Mouse (Mus musculus): ENCODE measurements around the gene Cdk5r2.
"Not testable (repeated sequence)": the region's sequence is repeated elsewhere in the genome, so short reads cannot be mapped to it uniquely, and the experiment has no call there.

Gene Cdk5r2

DNA sequence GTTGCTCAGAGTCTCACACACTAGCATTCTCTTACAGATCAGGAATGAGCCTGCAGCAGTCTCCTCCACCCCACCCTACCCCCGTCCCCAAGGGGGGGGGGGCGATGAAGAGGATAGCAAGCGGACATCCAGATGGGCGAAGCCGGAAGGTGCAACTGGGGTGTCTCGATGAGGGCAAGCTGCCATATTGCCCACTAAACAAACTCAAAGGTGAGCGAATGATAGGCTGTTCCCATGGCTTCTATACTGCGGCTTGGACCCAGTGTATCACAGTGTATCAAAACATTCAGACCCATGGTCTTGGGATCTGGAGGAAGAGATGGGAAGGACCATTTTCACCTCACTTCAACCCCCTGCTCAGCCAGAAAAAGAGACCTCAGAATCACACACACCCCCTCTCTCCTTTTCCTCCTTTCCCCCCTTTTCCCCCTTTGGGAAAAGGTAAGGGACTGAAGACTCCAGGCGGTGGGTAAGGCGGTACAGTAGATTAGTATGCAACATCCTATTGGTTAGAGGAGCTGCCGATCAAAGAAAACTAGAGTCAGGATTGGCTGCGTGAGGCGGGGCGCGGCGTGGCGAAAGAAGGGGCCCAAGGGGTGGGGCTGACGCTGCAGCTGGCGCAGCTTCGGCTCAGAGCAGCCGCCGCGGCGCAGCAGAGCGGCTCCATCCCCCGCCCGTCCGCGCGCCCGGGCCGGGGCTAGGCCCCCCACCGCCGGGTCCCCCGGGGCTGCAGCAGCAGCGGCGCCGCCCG is at the start of gene Cdk5r2:
Cdk5r2 (plus strand) TSS at position 629 of the 751 bp plus-strand sequence.
- peak; percentile 97 to 99 for DNase-seq

DNA sequence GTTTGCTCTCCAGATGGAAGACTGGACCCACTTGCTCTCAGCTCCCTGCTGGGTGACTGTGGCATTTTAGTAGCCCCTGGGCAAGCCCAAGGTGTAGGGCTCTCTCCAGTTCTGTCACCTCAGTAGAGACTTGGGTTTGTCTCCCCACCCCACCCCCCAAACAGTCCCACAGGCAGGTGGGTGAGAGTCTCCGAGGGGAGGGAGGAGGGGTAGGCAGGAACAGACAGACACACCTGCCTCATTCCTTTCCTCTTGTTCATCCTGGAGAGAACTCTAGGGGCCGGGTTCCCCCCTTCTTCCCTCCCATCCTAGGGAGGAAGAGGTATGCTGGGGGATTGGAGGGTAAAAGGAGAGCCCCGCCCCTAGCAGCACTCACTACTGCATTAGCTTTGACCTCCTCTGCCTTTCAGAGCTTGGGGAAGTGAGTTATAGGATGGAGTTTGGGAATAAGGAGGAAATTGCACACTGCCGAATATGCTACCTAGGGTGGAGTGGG is 49.3 kb upstream of the Cdk5r2 start:
- no peak for DNase-seq

DNA sequence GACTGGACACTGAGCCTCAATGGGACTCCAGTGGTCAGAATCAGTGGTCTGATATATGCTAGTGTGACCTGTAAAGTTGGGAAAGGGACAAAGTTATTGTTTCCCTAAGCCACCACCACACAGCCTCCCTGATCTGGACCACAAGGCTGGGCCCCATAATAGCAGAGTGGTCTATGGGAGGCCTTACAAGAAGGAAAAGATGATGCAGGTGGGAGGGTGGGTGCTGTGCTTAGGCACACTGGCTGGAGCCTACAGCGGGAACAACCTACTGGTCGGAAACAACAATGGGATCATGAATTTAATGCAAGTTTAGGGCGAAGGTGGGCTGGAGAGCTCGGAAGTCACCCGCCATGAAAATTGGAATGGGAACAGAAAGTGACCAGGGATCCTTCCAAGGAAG is 48.9 kb upstream of the Cdk5r2 start:
- DNase-seq = no peak

DNA sequence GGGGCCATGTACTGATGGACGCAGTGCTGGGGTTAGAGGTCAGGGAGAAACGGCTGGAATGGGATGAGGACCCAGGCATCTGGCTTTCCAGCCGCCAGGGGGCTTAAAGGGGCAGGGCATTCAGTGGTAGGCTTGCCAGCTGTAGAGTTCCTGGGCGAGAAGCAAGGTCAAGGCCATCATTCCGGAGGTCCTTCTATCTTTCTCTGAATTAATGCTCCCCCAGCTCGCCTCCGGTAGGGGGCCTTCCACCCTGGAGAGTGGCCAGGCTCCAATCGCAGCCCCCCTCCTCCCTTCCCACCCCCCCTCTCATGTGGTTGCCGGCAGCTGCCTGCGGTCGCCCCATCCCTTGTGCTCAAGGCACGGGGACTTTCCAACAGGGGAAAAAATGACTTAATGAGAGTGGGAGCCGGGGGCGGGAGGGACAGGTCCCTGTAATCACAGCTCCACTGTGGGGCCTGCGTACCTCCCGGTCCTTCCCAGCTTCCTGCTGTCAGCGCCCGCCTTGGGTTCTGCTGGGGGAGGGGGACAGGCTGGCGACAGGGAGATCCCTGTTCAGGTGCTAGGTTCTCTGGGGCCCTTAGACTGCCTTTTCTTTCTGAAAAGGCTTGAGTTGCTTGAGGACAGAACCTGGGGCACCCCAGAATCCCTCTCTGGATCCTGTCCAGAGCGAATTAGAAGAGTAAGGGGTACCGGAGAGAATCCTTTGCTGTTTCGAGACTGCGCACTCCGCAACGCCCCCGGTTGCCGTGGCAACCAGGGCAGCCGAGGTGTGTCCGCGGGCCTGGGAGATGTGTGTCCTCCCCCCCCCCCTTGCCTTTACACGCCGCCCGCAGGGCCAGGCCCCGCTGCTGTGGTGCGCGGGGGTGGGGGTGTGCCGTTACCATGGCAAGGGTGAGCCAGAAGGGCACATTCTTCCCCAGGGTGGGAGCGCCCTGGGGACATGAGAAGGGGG is 48.1 kb upstream of the Cdk5r2 start:
- peak; percentile 51 to 60 for DNase-seq

DNA sequence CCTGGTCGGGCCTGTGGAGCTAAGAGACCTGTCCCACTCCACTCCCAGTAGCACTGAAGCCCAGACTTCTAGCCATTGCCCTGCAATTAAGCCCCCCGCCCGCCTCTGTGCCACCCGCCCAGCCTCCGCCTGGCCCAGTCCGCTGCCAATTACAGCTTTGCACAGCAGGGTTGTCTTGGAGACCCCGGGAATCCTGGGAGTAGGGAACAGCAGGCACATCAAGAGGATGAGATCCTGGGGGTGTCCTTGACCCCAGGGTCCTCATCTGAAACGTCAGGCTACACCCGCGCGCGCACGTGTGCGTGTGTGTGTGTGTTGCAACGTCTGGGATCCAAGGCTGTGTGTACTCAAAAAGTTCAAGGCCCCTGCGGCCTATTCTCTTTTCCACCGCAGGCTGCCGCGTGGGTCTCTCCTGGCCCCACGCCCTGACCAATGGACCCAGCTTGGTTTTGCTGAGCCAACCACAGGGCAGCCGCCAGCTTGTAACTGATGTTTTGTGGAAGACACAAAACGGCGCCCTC is 47.1 kb upstream of the Cdk5r2 start:
- peak in 1 of 2 experiments; percentile 69 for DNase-seq

DNA sequence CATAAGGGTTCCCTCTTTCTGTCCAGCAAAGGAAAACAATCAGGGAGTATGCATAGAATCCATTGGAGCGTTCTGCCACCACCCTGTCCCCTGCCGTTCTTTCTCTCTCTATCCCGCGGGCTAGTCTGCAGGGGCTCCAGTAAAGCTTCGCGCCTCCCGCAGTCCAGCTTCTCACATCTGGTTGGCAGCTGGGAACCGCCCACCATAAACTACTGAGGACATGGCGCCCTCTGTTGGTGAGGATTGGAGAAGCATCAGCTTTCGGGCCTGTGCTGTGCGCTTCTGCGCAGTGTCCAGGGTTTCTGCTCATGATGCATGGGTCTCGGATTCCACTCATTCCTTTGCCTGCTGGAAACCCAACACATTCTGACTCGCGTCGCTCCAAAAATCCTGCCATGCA is 46.7 kb upstream of the Cdk5r2 start:
- DNase-seq = peak; percentile 88 to 92

DNA sequence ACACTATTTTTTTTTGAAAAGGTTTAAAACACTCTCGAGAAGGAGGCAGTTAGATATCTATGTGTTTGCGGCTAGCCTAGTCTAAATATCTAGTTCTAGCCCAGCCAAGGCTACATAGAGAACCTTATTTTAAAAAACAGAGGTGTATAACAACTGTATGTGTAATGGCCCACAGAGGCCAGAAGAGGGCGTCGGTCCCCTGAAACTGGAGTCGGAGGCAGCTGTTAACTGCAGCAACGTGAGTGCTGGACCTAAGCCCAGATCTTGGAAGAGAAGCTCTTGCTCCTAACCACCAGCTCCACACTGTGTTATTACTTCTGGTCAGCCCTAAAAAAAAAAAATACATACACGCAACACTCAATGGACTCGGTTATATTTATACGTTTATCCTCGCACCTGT is 45.7 kb upstream of the Cdk5r2 start:
- peak; percentile 42 to 53 for DNase-seq

DNA sequence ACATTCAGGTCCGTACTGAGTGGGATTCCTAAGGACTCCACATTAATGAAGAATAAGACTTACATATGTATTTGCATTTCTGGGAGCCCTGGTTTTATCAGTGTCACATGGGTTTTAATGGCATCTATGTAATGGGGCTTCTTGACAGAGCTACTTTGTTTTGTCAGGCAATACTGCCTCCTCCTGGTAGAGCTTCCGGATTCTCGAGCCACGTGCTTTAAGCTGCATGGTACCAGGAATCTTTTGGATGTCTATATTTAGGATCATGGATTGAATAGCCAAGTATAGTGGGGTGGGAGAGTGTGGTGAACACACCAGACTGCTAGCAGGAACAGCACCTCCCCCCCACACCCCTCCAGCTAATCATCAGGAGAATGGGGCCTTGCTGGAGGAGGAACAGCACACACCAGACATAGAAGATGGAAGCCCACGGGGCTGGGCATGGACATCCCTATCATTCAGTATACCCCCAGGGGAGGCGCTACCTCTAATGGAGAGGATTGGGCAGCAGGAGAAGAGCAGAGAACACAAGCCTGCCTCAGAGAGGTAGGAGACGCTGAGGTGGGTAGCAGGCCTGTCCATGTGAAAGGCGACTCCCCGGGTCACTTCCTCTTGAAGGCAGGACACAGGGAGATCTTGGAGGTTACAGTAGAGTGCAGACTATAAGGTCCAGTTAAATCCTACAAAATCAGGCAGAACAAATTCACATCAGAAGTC is 39.6 kb upstream of the Cdk5r2 start:
- peak in 1 of 2 experiments; percentile 37 for DNase-seq

DNA sequence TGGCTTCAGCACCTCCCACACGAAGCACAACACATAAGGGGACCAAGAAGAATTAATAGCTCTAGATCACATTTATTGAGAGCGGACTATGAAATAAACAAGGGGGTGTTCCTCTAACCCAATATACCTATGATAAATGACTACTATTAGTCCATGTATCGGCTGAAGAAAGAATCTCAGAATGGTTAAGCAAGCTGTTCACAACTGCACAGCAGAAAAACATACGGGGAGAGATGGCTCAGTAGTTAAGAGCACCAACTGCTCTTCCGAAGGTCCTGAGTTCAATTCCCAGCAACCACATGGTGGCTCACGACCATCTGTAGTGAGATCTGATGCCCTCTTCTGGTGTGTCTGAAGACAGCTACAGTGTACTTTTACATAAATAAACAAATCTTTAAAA is 38.8 kb upstream of the Cdk5r2 start:
- DNase-seq = not testable (repeated sequence)

DNA sequence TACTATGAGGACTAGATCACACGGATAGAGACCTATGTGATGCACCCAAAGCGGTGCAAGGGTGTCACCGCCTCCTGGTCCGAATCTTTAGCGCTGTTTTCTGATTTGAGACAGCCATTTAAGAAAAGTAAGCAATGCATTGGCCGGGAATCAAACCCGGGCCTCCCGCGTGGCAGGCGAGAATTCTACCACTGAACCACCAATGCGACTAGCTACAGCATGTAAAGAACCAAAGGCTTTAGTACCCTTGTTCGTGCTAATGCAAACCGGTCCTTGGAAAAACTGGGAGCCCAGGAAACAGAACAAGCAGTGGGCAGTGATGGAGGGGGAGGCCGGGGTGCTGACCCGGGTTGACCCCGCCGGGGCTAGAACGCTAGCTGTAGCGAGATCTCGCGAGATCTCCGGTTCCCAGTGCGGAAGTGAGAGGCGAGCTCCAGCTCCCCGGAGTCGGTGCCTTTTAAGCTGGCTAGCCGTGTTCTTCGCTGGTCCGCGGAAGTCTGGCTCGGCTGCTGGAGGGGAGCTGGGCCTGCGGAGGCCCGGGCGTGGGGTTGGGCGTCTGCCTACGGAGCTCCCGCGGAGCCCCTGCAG is 38.0 kb upstream of the Cdk5r2 start:
- peak; percentile 96 for DNase-seq

DNA sequence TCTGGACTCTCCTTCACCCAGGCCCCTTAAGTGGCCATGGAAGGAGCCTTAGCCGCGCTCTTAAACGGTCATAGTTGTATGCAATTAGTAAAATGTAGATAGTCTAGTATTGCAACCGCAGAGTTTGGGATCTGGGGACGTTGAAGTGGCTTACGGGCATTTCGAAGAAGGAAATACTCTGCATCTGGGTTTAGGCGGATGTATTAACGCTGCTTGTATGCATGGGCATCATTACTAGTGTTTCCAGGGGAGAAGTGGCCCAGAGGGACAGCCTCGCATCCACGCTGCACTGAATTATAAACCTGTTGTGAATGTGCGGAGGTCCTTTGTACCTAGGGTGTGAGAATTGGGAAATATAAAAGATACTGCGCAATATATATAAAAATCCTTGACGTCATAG is 37.5 kb upstream of the Cdk5r2 start:
- DNase-seq = no peak

DNA sequence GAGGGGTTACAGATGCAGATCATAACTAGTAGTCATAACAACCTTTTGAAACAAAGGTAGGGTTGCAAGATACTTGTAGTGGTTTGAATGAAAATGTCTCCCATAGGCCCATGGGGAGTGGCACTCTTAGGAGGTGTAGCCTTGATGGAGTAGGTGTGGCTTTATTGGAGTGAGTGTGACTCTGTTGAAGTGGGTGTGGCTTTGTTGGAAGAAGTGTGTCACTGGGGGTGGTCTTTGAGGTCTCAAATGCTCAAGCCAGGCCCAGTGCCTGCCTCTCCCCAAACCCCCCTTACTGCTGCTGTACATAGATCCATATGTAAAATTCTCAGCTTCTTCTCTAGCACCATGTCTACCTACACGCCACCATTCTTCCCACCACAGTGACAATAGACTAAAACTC is 36.2 kb upstream of the Cdk5r2 start:
- no peak for DNase-seq

DNA sequence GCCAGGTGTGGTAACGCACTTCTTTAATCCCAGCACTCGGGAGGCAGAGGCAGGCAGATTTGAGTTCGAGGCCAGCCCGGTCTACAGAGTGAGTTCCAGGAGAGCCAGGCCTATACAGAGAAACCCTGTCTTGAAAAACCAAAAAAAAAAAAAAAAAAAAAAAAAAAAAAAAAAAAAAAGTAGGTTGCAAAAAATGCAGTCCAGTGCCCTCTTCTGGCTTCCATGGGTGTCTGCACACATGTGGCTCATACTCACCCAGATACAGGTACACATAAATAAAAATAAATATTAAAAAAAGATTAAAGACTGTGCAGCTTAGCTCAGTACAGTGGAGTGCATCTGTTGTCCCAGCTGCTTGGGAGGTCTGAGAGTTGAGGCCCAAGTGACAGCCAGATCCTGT is 31.1 kb upstream of the Cdk5r2 start:
- DNase-seq = not testable (repeated sequence)

DNA sequence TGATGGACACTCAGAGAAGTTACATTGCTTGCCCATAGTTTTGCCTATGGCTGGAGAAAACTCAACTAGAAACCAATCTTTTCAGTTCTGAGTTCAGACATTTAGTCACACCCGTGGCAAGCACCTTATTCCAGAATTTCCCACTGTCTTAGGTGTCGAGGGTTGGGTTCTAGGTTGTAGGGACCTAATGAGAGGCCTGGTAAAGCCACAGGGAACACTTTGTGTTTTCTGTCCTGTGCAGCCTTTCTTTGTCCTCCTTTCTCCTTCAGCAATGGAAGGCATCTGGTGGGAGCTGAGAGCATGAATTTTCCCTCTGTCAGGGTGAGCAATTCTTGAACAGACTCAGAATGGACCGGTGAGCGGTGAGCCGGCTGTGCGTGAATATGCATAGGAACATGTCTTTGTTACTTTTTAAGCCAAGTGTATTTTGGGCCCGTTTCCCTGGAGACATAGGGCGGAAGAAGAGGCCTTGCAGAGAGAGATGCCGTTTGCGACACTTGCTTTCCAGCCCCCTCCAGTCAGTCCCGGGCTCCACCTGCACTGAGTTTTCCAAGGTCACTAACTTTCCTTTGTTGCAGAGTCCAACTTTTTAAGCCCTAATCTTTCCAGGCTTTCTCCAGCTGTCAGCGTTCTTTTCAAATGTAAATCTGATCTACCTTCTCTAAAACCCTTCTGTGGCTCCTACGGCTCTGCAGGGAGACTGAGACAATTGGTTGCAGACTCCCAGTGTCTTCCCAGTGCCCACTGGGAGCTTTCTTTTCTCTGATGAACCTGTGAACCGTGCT is 30.0 kb upstream of the Cdk5r2 start:
- DNase-seq = no peak

DNA sequence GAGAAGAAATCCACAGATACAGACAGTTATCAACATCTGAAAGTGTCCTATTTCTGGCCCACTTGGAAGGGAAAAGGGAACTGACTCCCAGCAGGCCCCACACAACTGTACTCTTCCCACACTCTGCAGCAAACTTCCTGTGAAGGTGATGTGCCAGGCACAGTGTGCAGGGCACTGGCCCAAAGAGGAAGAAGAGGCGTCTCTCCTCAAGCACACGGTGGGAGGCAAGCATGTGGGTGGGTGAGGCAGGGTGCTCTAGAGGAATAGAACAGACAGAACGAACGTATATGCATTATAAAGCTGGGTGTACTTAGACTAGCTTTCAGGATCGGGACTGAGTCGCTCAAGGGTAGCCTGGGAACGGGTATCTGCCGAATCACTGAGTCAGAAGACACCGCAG is 24.7 kb upstream of the Cdk5r2 start:
- DNase-seq = no peak

DNA sequence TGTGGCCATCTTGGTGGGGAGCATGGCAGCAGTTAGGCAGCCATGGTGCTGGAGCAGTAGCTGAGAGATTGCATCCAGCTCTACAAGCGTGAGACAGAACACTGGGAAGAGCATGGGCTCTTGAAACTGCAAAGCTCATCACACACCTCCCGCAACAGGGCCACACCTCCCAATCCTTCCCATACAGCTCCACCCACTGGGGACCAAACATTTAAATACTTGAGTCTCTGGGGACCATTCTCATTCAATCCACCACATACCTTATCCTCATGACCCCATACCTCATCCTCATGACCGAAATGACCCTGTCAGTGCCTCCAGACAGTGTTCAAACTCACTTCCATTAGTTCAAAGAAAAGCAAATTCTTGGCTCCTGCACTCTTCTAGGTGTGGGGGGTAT is 21.5 kb upstream of the Cdk5r2 start:
- DNase-seq = no peak

DNA sequence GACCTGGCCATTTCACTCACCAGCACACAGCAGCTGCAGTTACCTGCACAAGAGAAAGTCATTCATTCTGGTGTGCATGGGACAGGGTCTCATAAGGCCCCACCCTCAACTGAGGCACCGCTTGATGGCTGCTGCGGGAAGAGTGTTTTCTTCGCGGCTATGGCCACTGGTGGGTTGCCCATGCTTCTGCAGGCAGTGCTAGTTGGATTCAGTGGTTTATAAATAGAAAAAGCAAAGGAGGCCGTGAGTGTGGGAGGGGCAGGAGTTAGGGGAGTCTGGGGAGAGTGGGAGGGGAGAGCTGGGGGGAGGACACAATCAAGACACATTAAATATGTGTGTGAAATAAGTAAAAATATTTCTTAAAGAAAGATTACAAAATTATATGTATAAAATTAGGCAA is 11.6 kb upstream of the Cdk5r2 start:
- DNase-seq = no peak

DNA sequence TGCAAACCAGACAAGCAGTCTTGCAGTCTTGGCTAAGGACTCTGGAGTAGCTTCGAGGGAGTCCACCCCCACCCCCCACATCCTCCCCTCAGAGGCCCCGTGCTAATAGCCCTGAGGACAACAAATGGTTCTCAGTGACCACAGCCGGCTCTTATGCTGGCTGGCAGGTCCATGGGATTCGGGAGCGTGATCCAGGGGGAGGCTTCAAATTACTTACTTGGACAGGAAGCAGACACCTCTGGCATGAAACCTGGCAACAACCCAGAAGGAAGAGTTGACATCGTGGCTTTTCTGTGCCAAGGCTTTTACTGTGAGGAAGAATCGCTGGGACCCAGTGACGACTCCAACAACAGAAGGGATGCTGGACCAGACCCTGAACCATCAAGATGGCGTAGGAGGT is 8.4 kb upstream of the Cdk5r2 start:
- DNase-seq = peak in 1 of 2 experiments; percentile 17

DNA sequence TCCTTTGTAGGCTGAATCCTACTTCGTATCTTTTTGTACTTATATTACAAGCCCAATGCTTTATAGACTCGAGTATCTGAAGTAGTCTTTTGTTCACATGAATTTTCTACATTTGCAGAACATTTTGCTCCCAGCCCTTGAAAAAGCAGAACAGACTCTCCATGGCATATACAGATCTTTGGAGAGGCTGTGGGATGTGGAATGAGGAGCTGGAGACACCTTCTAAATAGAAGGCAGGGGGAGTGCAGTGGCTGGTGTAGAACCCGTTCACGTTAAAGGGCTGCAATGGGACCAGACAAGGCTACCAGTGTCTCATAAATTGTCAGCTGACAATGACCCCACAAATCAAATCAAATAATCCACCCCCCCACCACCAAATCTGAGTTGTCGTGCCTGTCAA is 5.8 kb upstream of the Cdk5r2 start:
- no peak for DNase-seq

DNA sequence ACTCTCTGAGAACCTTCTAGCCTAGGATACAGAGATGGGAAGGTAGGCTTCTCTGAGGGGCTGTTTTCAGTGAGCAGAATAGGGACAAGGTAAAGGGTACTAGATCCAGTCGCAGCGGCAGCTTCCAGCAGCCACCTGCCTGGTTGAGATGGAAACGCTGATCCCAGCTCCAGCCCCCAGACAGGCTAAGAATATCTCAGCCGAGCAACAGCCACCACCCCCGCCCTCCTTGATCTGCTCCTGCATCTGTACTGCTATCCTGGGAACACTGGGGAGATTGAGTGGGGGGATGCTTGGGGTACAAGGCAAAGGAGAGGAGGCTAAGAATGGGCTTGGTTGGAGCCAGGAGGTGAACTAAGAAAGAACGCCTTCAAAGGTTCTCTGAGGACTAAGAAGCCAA is 4.5 kb upstream of the Cdk5r2 start:
- DNase-seq = no peak

DNA sequence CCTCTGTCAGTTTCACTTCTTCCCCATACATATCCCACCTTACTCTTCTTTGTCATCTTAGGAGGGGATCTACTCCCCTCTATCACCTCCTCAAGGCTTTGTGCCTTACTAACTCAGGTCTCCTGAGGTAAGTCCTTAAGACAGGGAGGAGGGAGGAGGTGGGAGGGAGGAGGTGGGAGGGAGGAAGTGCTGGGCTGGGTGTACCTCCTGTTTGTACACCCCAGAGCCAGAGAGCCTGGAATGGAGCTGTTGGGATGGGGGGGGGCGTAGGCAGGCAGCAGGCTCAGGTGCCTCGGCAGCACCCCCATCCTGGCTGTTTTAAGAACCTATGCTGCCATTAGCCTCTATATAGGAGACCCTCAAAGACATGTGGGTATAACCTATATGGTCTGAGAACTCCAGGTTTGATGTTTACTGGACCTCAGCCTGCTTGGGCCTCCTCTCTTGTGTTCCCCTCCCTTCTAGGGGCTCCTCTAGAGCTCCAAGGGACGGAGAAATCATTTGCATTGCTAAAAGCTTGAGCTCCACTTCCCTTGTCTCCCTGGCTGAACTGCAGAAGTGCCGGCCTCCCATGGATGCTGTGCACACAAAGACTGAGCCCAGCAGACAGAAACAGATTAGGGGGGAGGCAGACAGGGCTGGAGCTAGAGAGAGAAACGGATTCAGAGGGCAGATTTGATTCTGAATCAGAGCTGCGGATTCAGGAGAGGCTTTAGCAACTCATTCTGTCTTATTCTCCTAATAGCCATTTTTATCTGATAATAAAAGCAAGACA is 3.5 kb upstream of the Cdk5r2 start:
- DNase-seq = no peak

All from cerebellum, postnatal 10 days (tissue).